9 mouse cellular contexts compared by ENCODE assay signal in the genomic region with DNA sequence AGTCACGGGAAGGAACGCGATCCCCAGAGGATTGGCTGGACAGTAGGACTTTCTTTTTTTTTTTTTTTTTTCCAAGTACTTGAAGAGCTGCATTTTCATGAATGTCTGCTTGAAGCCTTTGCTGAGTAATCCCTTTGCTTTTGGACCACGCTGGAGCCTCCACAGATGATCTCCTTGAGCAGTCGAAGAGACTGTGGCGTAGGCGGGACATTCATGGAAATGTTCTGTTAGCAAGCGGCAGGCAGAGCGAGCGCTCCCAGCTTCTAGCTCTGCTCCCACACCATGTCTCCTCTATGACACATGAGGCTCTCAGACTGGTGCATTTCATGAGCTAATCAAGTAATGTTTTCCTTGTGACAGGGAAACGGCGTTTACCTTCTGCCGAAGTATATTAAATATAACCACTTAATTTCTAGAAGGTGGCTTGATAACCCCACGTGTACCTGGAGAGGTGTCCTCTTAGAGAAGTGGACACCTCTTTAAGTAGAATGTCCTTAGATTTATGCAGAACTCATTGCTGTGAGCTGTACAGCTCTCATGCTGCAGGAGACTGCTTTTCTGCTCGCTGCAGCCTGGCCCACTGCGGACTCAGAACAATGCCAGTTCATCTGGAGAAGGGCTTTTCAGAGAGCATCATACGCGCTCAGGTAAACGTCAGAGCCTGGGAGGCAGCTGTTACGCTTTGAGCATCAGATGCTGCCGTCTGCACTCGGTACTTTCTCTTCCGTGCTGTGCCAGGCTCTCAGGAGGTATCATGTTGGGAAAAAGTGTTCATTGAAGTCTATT.
DNase-seq lines count a peak whose midpoint lies in the region; ATAC-seq lines count a peak whose summit lies in the region.
"Had no signal": no experiment of that assay in that cellular context is flagged by ENCODE, and none has a peak within 500 bp of the region (broad histone marks: within the 10 kb centered on the region; RNA-seq: fewer than 3 reads in every experiment).

No protein-coding gene starts in this region.

- no peaks in the 10 kb centered on the region for H3K36me3 ChIP-seq in forebrain, embryonic 16.5 days (ENCODE audit: control insufficient read depth, insufficient read depth)
- H3K36me3 ChIP-seq in forebrain, embryonic 12.5 days (replicated peaks): no peaks in the 10 kb centered on the region
- no peaks in the 10 kb centered on the region for H3K36me3 ChIP-seq in lung, embryonic 16.5 days (ENCODE audit: control insufficient read depth, insufficient read depth, low read length)
- H3K36me3 ChIP-seq: liver, embryonic 15.5 days had no signal

- no peak overlapping the region for H3K4me3 ChIP-seq in forebrain, embryonic 16.5 days (replicated peaks; ENCODE audit: low read length)
- no peak overlapping the region for H3K4me3 ChIP-seq in forebrain, embryonic 12.5 days (replicated peaks)
- no peak overlapping the region for H3K4me3 ChIP-seq in lung, embryonic 16.5 days (ENCODE audit: low read length)
- H3K4me3 ChIP-seq: liver, embryonic 15.5 days had no signal

- H3K4me2 ChIP-seq in forebrain, embryonic 16.5 days (ENCODE audit: low read length): no peak overlapping the region
- no peak overlapping the region for H3K4me2 ChIP-seq in forebrain, embryonic 12.5 days
- H3K4me2 ChIP-seq in lung, embryonic 16.5 days (ENCODE audit: low read depth, low read length): peak overlapping the region; percentile 2; the same call in 1 of the 2 replicates
- H3K4me2 ChIP-seq: liver, embryonic 15.5 days had no signal

- no peak overlapping the region for H3K27ac ChIP-seq in forebrain, embryonic 16.5 days (ENCODE audit: low read length)
- no peak overlapping the region for H3K27ac ChIP-seq in forebrain, embryonic 12.5 days
- no peak overlapping the region for H3K27ac ChIP-seq in lung, embryonic 16.5 days (ENCODE audit: low read length)
- H3K27ac ChIP-seq: liver, embryonic 15.5 days had no signal

- no peaks in the 10 kb centered on the region for H3K9me3 ChIP-seq in forebrain, embryonic 16.5 days (ENCODE audit: control insufficient read depth, low read length)
- no peaks in the 10 kb centered on the region for H3K9me3 ChIP-seq in forebrain, embryonic 12.5 days
- H3K9me3 ChIP-seq in lung, embryonic 16.5 days (ENCODE audit: control insufficient read depth, low read length): no peaks in the 10 kb centered on the region
- H3K9me3 ChIP-seq: liver, embryonic 15.5 days had no signal

- H3K4me1 ChIP-seq in forebrain, embryonic 16.5 days (replicated peaks; ENCODE audit: control insufficient read depth, insufficient read depth, low read length): peaks cover 19% of the 10 kb centered on the region
- H3K4me1 ChIP-seq in forebrain, embryonic 12.5 days: peaks cover 28% of the 10 kb centered on the region
- H3K4me1 ChIP-seq in lung, embryonic 16.5 days (replicated peaks; ENCODE audit: control insufficient read depth, insufficient read depth, low read length): peaks cover 6% of the 10 kb centered on the region

- no peak overlapping the region for H3K9ac ChIP-seq in forebrain, embryonic 16.5 days (replicated peaks; ENCODE audit: low read depth, low read length)
- no peak overlapping the region for H3K9ac ChIP-seq in forebrain, embryonic 12.5 days
- no peak overlapping the region for H3K9ac ChIP-seq in lung, embryonic 16.5 days (ENCODE audit: low read length)
- H3K9ac ChIP-seq: liver, embryonic 15.5 days had no signal

- no peak for DNase-seq in lung, postnatal 36 days
- DNase-seq in layer of hippocampus, postnatal 36 days: peak; percentile 55 to 69
- DNase-seq in right cerebral cortex, postnatal 25 days: peak; percentile 83
- no peak for DNase-seq in urinary bladder, postnatal 10 days (ENCODE audit: low spot score)
- no peak for DNase-seq in cerebellum, adult 11 months

- no peaks in the 10 kb centered on the region for H3K27me3 ChIP-seq in forebrain, embryonic 16.5 days (replicated peaks; ENCODE audit: control insufficient read depth, insufficient read depth, low read length)
- no peaks in the 10 kb centered on the region for H3K27me3 ChIP-seq in forebrain, embryonic 12.5 days
- H3K27me3 ChIP-seq in lung, embryonic 16.5 days (ENCODE audit: control insufficient read depth, insufficient read depth, low read depth, low read length): no peaks in the 10 kb centered on the region
- H3K27me3 ChIP-seq: liver, embryonic 15.5 days had no signal

- WGBS in forebrain, embryonic 16.5 days: 62% methylated on average over 23 of the region's 23 CpGs
- WGBS in forebrain, embryonic 12.5 days: 68% methylated on average over 23 of the region's 23 CpGs
- WGBS in lung, embryonic 16.5 days: 63% methylated on average over 23 of the region's 23 CpGs

- peak; percentile 16; the same call in 1 of the 2 replicates for ATAC-seq in forebrain, embryonic 16.5 days
- ATAC-seq in forebrain, embryonic 12.5 days (ENCODE audit: low FRiP score): no peak
- ATAC-seq in lung, embryonic 16.5 days (ENCODE audit: low read depth): no peak

Comparison
In these comparisons a context has a peak if more than half of its experiments do, and no peak if none do; other contexts are left out.
1. DNase-seq: peak in layer of hippocampus, postnatal 36 days (2 of 2) and right cerebral cortex, postnatal 25 days (single experiment); none in lung, postnatal 36 days (single experiment), urinary bladder, postnatal 10 days (single experiment) and cerebellum, adult 11 months (single experiment).